Mouse (Mus musculus) bone marrow, adult 2 months (tissue): ENCODE measurements around the gene Cckbr. TPM values are rescaled to one million over a fixed set of nuclear protein-coding genes. Genes with fewer than 3 reads are reported as not detected.

Experiments used
- H3K27ac ChIP-seq: fragments of 200-500 bp; 2 replicates; pipeline ENCODE4 v1.5.1; 2012; ENCODE audit warnings: low read depth, mild to moderate bottlenecking, control low read depth, inconsistent platforms, low read length; ENCODE audit not compliant: control insufficient read depth, poor library complexity, insufficient read depth
- H3K4me1 ChIP-seq: fragments of 200-500 bp; 2 replicates; pipeline ENCODE4 v1.6.1; 2011; ENCODE audit warnings: low read length; ENCODE audit not compliant: control insufficient read depth, insufficient read depth
- H3K4me3 ChIP-seq: fragments of 200-500 bp; replicated peaks from 2 replicates; pipeline ENCODE3; 2011; ENCODE audit warnings: mild to moderate bottlenecking, low read depth, low read length, control low read depth; ENCODE audit not compliant: control insufficient read depth
- CTCF ChIP-seq: fragments of 200-500 bp; IDR thresholded peaks from 2 replicates; pipeline ENCODE4 v1.5.1; 2011; ENCODE audit warnings: low read length, control low read depth; ENCODE audit not compliant: control insufficient read depth, insufficient read depth
- POLR2A ChIP-seq: fragments of 200-500 bp; IDR thresholded peaks from 2 replicates; pipeline ENCODE4 v1.6.1; 2011; ENCODE audit warnings: low read depth, mild to moderate bottlenecking, control low read depth, low read length, borderline replicate concordance; ENCODE audit not compliant: control insufficient read depth
- WGBS: fragments of 180-500 bp; shearing (Covaris S2); methylation state at CpG from one replicate; pipeline ENCODE4 v1.1.7; 2018; 5-methylcytosine and 5-hydroxymethylcytosine counted together
- polyA plus RNA-seq: library from polyadenylated mRNA; stranded (reverse); fragments of >200 nt; gene quantifications from 2 replicates; pipeline ENCODE4 v1.2.4, GENCODE M21; 2011; ENCODE audit warnings: low replicate concordance; ENCODE audit not compliant: missing spikeins, insufficient read depth, insufficient read length

Gene Cckbr
- polyA plus RNA-seq, 1 experiment = not detected

- 65% methylated on average over 11 of the region's 11 CpGs for WGBS
Measured at GRCm38 (mm10) chr7:105519336-105519735, 93.8 kb downstream of the Cckbr start.

GRCm38 (mm10) chr7:105519771-105520170 is 94.2 kb downstream of the Cckbr start:
- Histone ChIP-seq H3K27ac (no peak overlapping the region), H3K4me3 (no peak overlapping the region), H3K4me1 (no peaks in the 10 kb centered on the region; the same call in 1 of the 2 replicates)
- TF ChIP-seq CTCF = no peak
- TF ChIP-seq POLR2A = no peak
- 61% methylated on average over 2 of the region's 2 CpGs for WGBS

More at GRCm38 (mm10) chr7:105519336-105519735, 93.8 kb downstream of the Cckbr start:
- H3K4me3 ChIP-seq = no peak overlapping the region
- H3K27ac ChIP-seq = no peak overlapping the region
- TF ChIP-seq CTCF = no peak
- H3K4me1 ChIP-seq = no peaks in the 10 kb centered on the region; the same call in 1 of the 2 replicates

- H3K27ac ChIP-seq = no peak overlapping the region
- no peaks in the 10 kb centered on the region; the same call in 1 of the 2 replicates for H3K4me1 ChIP-seq
- H3K4me3 ChIP-seq = no peak overlapping the region
- TF ChIP-seq CTCF = no peak
- no peak for TF ChIP-seq POLR2A
- 35% methylated on average over 6 of the region's 6 CpGs for WGBS
Measured at GRCm38 (mm10) chr7:105520201-105520600, 94.7 kb downstream of the Cckbr start.

Other genes with a start within 250 kb of the Cckbr start
- not detected in 2 replicates for gene Olfr685, start 239.7 kb upstream of the Cckbr start, polyA plus RNA-seq
- not detected in 2 replicates for gene Olfr686, start 218.2 kb upstream of the Cckbr start, polyA plus RNA-seq
- not detected in 2 replicates for gene Olfr688, start 137.6 kb upstream of the Cckbr start, polyA plus RNA-seq
- gene Olfr689, start 114.6 kb upstream of the Cckbr start, polyA plus RNA-seq = not detected in 2 replicates
- not detected in 2 replicates for gene Olfr690, start 91.6 kb upstream of the Cckbr start, polyA plus RNA-seq
- not detected in 2 replicates for gene Olfr691, start 83.5 kb upstream of the Cckbr start, polyA plus RNA-seq
- not detected in 2 replicates for gene Olfr692, start 57.5 kb upstream of the Cckbr start, polyA plus RNA-seq
- not detected in 2 replicates for gene Gm5901, start 50.7 kb upstream of the Cckbr start, polyA plus RNA-seq
- 31.1 and 112 TPM in 2 replicates for gene Fam160a2, start 25.7 kb upstream of the Cckbr start, polyA plus RNA-seq
- gene Cnga4, start 21.2 kb upstream of the Cckbr start, polyA plus RNA-seq = 0.60 TPM in 1 of 2 replicates, not detected in the other
- gene Cavin3, start 56.6 kb downstream of the Cckbr start, polyA plus RNA-seq = 6.1 and 7.6 TPM in 2 replicates
- gene Smpd1, start 128.6 kb downstream of the Cckbr start, polyA plus RNA-seq = 4.3 and 9.2 TPM in 2 replicates
- 0.80 and 1.1 TPM in 2 replicates for gene Apbb1, start 155.9 kb downstream of the Cckbr start, polyA plus RNA-seq
- 5.9 and 19.9 TPM in 2 replicates for gene Hpx, start 174.4 kb downstream of the Cckbr start, polyA plus RNA-seq
- 7.6 and 15.9 TPM in 2 replicates for gene Trim3, start 207.8 kb downstream of the Cckbr start, polyA plus RNA-seq
- gene Timm10b, start 214.3 kb downstream of the Cckbr start, polyA plus RNA-seq = 76.3 and 146 TPM in 2 replicates
- 10.2 and 13.3 TPM in 2 replicates for gene Arfip2, start 214.7 kb downstream of the Cckbr start, polyA plus RNA-seq
- 1.4 and 6.0 TPM in 2 replicates for gene Gm45799, start 214.8 kb downstream of the Cckbr start, polyA plus RNA-seq
- gene Dnhd1, start 225.1 kb downstream of the Cckbr start, polyA plus RNA-seq = 0.40 and 4.5 TPM in 2 replicates